Mouse (Mus musculus): Measurements from ENCODE around the gene Ypel5. TPM values are rescaled to one million over a fixed set of nuclear protein-coding genes. Genes with fewer than 3 reads are reported as not detected.

The Ypel5 gene
- polyA plus RNA-seq, 2 experiments, result 21.3 to 55.1 TPM

- TF ChIP-seq POLR2A (IDR thresholded peaks at IDR 0.05; ENCODE audit: borderline replicate concordance, extremely low read depth, insufficient read depth, insufficient read length), result no peak
- no peak for ATAC-seq (ENCODE audit: low FRiP score, low read depth)
- no peaks in the 10 kb centered on the region for H3K4me1 ChIP-seq (ENCODE audit: control insufficient read depth, insufficient read depth, low read length)
Measured at GRCm38 (mm10) chr17:72866624-72867245, 30.5 kb downstream of the Ypel5 start.

DNA sequence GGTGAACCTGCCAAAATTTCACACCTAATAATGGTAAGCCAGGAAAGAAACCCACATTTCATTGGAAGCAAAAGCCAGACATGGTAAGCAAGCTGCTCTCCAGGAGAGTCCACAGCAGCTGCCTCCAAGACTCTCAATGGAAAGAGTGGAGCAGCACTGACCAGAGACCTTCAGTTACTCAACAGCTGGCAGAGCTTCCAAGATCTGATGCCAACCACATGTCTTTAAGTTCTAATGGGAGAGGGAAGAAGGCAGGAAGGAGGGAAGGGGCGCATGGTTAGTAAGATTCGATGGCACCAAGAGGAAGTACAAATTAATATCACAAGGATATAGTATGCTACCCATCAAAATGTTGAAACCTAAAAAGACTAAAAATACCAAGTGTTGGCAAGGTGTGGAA, 31.9 kb downstream of the Ypel5 start:
- Histone ChIP-seq H3K9me3 (ENCODE audit: control insufficient read depth, low read length) (no peaks in the 10 kb centered on the region), H3K9ac (ENCODE audit: low read depth, low read length, severe bottlenecking) (no peak overlapping the region), H3K4me1 (ENCODE audit: control insufficient read depth, insufficient read depth, low read length) (no peaks in the 10 kb centered on the region), H3K27me3 (ENCODE audit: control insufficient read depth, insufficient read depth, low read length) (no peaks in the 10 kb centered on the region), H3K4me2 (replicated peaks; ENCODE audit: low read depth, low read length, severe bottlenecking) (no peak overlapping the region), H3K27ac (replicated peaks; ENCODE audit: low read depth, low read length) (no peak overlapping the region), H3K4me3 (replicated peaks; ENCODE audit: low read length) (no peak overlapping the region), H3K36me3 (ENCODE audit: control insufficient read depth, insufficient read depth, low read length) (no peaks in the 10 kb centered on the region)
- no peak for TF ChIP-seq POLR2A (IDR thresholded peaks at IDR 0.05; ENCODE audit: borderline replicate concordance, extremely low read depth, insufficient read depth, insufficient read length)
- WGBS, result 94% methylated on average over 2 of the region's 2 CpGs
- ATAC-seq (ENCODE audit: low FRiP score, low read depth) (no peak), DNase-seq (ENCODE audit: low spot score) (no peak)

More at GRCm38 (mm10) chr17:72866624-72867245, 30.5 kb downstream of the Ypel5 start:
- 88% methylated on average over 3 of the region's 3 CpGs for WGBS
- Histone ChIP-seq H3K9ac (ENCODE audit: low read depth, low read length, severe bottlenecking) (no peak overlapping the region), H3K4me2 (replicated peaks; ENCODE audit: low read depth, low read length, severe bottlenecking) (no peak overlapping the region), H3K9me3 (ENCODE audit: control insufficient read depth, low read length) (no peaks in the 10 kb centered on the region), H3K36me3 (ENCODE audit: control insufficient read depth, insufficient read depth, low read length) (no peaks in the 10 kb centered on the region), H3K27ac (replicated peaks; ENCODE audit: low read depth, low read length) (no peak overlapping the region), H3K27me3 (ENCODE audit: control insufficient read depth, insufficient read depth, low read length) (no peaks in the 10 kb centered on the region), H3K4me3 (replicated peaks; ENCODE audit: low read length) (no peak overlapping the region)
- no peak for DNase-seq (ENCODE audit: low spot score)

DNA sequence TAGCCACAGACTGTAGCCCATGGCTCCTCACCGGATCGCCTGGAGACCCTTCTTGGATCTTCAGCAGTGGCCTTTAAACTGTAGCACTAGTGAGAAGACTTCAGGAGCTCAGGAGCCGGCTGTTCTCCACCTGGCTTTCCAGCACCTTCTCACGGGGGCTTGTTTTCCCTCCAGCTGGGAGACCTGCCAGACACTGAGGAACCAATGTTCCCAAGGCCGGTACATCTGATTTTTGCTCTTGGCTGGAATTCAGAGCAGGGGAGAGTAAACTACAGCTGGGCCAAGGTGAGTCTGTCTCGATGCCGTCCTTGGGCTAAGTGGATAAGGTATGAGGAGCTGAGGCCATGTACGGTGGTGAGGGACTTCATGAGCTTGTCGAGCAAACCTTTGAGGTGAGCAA, 42.7 kb downstream of the Ypel5 start:
- Histone ChIP-seq H3K9ac (ENCODE audit: low read depth, low read length, severe bottlenecking) (no peak overlapping the region), H3K36me3 (ENCODE audit: control insufficient read depth, insufficient read depth, low read length) (no peaks in the 10 kb centered on the region), H3K27ac (replicated peaks; ENCODE audit: low read depth, low read length) (no peak overlapping the region), H3K4me2 (replicated peaks; ENCODE audit: low read depth, low read length, severe bottlenecking) (no peak overlapping the region), H3K9me3 (ENCODE audit: control insufficient read depth, low read length) (no peaks in the 10 kb centered on the region), H3K4me3 (replicated peaks; ENCODE audit: low read length) (no peak overlapping the region), H3K4me1 (ENCODE audit: control insufficient read depth, insufficient read depth, low read length) (no peaks in the 10 kb centered on the region), H3K27me3 (ENCODE audit: control insufficient read depth, insufficient read depth, low read length) (no peaks in the 10 kb centered on the region)
- ATAC-seq (ENCODE audit: low FRiP score, low read depth) (no peak), DNase-seq (ENCODE audit: low spot score) (no peak)
- TF ChIP-seq POLR2A (IDR thresholded peaks at IDR 0.05; ENCODE audit: borderline replicate concordance, extremely low read depth, insufficient read depth, insufficient read length), result no peak
- 84% methylated on average over 9 of the region's 9 CpGs for WGBS

GRCm38 (mm10) chr17:72880156-72880555, 43.9 kb downstream of the Ypel5 start:
- 61% methylated on average over 3 of the region's 3 CpGs for WGBS
- TF ChIP-seq POLR2A (IDR thresholded peaks at IDR 0.05; ENCODE audit: borderline replicate concordance, extremely low read depth, insufficient read depth, insufficient read length), result no peak
- DNase-seq (ENCODE audit: low spot score), result no peak

DNA sequence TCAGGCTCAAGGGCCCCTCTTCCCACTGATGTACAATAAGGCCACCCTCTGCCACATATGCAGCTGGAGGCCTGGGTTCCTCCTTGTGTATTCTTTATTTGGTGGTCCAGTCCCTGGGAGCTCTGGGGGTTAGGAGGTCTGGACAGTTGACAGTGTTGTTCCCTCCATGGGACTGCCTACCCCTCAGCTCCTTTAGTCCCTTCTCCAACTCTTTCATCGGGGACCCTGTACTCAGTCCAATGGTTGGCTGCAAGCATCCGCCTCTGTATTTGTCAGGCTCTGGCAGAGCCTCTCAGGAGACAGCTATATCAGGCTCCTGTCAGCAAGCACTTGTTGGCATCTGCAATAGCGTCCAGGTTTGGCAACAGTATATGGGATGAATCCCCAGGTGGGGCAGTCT, 44.8 kb downstream of the Ypel5 start:
- no peak overlapping the region for H3K9ac ChIP-seq (ENCODE audit: low read depth, low read length, severe bottlenecking)

More at GRCm38 (mm10) chr17:72880156-72880555, 43.9 kb downstream of the Ypel5 start:
- no peak overlapping the region for H3K9ac ChIP-seq (ENCODE audit: low read depth, low read length, severe bottlenecking)
- H3K4me1 ChIP-seq (ENCODE audit: control insufficient read depth, insufficient read depth, low read length), result no peaks in the 10 kb centered on the region
- no peak overlapping the region for H3K4me3 ChIP-seq (replicated peaks; ENCODE audit: low read length)
- no peaks in the 10 kb centered on the region for H3K27me3 ChIP-seq (ENCODE audit: control insufficient read depth, insufficient read depth, low read length)
- H3K4me2 ChIP-seq (replicated peaks; ENCODE audit: low read depth, low read length, severe bottlenecking), result no peak overlapping the region
- H3K27ac ChIP-seq (replicated peaks; ENCODE audit: low read depth, low read length), result no peak overlapping the region
- no peaks in the 10 kb centered on the region for H3K36me3 ChIP-seq (ENCODE audit: control insufficient read depth, insufficient read depth, low read length)
- no peak for ATAC-seq (ENCODE audit: low FRiP score, low read depth)
- H3K9me3 ChIP-seq (ENCODE audit: control insufficient read depth, low read length), result no peaks in the 10 kb centered on the region

More for the DNA sequence above, 44.8 kb downstream of the Ypel5 start:
- Histone ChIP-seq H3K4me2 (replicated peaks; ENCODE audit: low read depth, low read length, severe bottlenecking) (no peak overlapping the region), H3K4me1 (ENCODE audit: control insufficient read depth, insufficient read depth, low read length) (no peaks in the 10 kb centered on the region), H3K9me3 (ENCODE audit: control insufficient read depth, low read length) (no peaks in the 10 kb centered on the region), H3K4me3 (replicated peaks; ENCODE audit: low read length) (no peak overlapping the region), H3K27ac (replicated peaks; ENCODE audit: low read depth, low read length) (no peak overlapping the region), H3K27me3 (ENCODE audit: control insufficient read depth, insufficient read depth, low read length) (no peaks in the 10 kb centered on the region), H3K36me3 (ENCODE audit: control insufficient read depth, insufficient read depth, low read length) (no peaks in the 10 kb centered on the region)
- DNase-seq (ENCODE audit: low spot score), result no peak
- no peak for TF ChIP-seq POLR2A (IDR thresholded peaks at IDR 0.05; ENCODE audit: borderline replicate concordance, extremely low read depth, insufficient read depth, insufficient read length)
- WGBS, result 76% methylated on average over 3 of the region's 3 CpGs
- ATAC-seq (ENCODE audit: low FRiP score, low read depth), result no peak
